Mouse (Mus musculus): ENCODE data around the gene Ears2.

Gene Ears2

DNA sequence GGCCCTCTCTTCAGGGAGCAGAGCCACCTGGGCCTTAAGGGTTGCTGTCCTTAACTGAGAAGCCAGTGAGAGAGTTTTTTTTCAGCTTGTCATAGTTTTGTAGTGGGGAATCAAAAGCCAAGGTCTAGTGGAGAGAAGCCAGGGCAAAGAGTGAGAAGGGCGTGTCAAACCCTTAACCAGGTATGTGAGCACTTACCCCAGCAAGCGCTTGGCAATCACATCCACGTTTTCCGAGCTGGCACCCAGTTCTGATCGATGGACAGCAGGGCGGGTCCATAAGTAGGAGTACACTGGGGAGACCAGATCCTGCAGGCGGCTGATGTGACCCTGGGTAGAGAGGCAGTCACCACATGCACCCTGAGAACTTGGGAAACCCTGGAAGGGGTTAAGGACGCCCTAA, 23.0 kb downstream of the Ears2 start:
- no peak for DNase-seq

DNA sequence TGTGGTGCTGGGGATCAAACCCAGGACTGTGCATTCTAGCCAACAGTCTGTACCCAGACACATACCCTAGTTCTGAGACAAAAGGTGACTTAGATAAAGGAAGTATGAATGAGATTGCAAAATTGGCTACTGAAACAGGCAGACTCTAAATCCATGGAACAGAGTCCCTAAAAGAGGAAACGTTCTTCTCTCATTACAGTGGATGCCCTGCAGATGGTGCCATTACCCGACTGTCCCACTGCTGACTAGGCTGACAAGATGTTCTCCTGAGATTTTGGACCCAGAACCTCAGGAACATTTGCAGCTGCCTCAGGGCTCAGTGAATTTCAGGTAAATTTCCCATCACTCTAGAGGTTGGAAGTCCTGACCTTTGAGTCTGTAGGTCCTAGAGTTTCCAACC, 32.7 kb downstream of the Ears2 start:
- DNase-seq, result no peak

DNA sequence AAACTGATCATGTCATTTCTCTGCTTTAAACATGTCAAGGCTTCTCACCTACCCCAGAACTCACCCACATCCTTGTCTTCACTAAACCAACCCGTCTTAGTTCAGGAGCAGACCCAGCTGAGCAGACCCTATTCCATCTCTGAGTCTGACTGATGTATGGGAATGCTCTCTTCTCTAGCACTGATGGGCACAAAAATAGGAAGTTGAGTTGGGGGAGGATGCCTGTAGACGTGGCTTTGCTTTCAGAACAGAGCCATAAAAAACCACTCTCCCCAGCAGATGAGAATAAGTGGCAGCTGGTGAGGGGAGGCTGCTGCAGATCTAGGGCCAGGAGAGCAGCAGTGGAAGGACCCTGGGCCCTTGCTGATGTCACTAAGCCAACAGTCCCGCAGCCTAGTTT, 33.7 kb downstream of the Ears2 start:
- no peak for DNase-seq

DNA sequence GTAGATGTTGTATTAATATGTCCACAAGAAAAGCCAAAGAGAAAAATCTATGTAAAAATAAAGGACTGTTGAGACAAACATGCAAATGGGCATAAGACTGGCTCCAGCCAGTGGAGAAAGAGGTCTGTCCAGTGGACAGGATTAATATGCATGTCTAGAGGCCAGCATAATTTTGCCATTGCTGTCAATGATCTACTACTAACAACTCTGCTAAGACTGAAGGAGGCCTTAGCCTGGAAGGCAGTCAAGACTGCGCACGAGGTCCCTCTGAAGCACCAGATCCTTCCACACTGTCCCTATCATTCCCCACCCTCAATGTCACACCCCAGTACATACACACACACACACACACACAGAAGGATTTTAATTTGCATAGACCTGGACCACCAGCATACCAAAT, 44.9 kb downstream of the Ears2 start:
- no peak for DNase-seq

DNA sequence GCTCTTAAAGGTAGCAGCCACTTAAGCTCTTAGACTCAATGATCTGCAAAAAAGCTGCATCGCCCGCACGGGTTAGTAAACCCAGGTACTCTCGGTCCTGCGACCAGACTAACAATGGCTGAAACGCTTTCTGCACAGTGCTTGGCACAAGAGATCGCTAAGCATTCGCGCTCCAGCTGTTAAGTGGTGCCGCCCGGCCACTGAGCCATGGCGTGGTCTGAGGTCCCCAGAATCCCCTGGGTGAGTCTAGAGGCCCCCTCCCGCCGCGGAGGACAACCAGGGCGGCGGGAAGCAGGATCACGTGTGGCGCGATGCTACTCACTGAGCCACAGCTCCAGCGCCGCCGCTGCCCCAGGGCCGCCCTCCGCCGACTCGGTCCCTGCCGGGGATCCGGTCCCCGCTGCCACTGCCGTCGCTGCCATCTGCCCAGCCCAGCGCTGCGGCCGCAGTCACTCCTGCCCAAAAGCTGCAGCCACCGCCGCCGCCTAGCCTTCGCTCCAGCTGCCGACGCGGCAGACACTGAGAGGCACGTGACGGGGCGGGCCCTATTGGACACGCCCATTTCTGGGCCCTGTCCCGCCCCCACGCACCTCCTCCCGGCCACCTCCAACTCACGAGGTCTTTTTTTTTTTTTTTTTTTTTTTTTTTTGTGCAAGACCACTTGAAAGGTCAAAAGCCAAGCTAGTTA, 46.3 kb downstream of the Ears2 start, which contains the start of gene Gga2:
TSS of gene Gga2 (minus strand) at position 556 of the 688 bp plus-strand sequence.
- peak; percentile 88 for DNase-seq

DNA sequence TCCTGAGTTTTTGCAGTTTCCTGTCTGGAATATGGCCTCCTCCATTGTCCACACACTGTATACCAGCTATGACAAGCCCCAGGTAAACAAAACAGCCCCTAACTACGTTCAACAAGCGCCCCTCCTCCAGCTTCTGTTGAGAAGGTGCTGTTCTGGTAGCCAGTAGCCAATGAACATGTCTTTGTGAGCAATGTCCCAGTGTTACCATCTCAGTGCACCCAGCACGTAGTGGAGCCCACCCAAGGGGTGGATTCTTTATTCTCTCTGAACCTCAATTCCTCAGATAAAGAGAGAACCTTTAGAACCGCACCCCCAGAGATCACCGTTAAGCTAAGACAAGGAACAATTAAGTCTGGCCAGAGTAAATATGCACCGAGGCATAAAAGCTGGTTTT, 46.8 kb downstream of the Ears2 start:
- DNase-seq, result no peak

DNA sequence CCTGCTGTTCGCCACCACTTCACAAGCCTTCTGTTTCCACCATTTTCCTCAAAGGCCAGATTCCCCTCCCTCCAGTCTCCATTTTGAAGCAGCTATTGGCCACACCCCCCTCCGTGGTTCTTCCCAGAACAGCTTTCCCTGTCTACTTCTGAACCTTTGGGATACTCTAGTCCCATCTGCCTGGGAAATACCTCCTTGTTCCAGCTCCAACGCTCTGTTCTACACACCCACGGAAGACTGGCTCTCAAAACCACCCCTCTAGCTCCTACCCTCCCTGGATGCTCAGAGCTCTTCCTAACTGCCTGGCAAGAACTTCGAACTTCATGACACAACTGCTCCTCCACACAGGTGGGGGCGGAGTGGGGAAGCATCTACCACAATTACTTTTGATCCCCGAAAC, 48.1 kb downstream of the Ears2 start:
- DNase-seq, result peak; percentile 70

DNA sequence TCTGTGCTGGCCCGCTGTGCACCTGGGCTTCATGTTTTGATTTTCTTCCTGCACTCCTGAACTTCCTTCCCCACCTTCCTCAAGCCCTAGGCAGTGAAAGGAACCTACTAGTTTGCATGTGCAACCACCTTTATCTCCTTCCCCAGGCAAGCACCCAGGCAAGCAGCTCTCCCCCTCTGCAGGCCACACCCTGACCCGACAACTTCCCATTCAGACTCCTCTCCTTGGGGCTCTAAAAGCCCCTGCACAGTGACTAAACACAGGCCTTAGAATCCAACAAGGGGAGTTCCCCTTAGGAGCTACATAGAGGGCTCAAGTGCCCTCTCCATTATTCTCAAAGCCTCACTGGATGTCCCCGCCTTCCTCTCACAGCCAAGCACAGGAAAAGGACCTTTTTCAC, 48.8 kb downstream of the Ears2 start:
- no peak for DNase-seq

DNA sequence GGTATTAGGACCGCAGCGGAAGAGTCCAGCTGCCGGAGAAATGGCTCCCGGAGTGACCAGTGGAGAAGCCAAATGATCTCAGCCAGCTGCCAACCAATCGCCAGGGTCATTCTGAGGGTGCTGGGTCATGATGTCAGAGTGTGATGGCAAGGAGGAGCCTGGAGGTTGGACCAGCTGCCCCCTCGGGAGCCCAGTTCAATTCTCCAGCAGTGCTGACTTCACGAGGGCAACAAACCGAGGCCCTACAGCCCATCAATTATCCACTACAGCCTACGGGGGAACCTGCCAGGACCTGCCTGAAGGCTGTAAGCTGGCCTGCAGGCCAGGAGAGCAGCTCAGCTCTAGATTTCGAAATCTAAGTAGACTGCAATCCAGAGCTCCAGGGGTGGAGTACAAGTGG, 51.3 kb downstream of the Ears2 start:
- no peak for DNase-seq

DNA sequence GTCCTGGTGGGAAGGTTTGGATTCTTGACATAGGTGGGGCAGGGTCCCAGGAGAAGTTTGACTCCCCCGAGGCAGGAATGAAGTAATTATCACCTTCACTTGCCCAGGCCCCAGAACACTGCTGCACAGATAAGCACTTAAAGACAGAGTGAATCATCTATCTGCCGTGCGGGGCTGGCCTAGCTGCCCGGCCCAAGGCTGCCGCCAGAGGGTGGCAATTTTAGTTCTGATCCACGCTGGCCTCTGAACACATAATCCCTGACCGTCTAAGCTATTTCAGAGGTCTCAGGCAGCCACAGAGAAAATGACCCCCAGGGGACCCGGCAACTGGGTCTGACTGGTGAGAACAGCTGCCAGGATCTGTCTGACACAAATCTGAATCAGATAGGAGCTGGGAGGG, 52.0 kb downstream of the Ears2 start:
- DNase-seq, result no peak

DNA sequence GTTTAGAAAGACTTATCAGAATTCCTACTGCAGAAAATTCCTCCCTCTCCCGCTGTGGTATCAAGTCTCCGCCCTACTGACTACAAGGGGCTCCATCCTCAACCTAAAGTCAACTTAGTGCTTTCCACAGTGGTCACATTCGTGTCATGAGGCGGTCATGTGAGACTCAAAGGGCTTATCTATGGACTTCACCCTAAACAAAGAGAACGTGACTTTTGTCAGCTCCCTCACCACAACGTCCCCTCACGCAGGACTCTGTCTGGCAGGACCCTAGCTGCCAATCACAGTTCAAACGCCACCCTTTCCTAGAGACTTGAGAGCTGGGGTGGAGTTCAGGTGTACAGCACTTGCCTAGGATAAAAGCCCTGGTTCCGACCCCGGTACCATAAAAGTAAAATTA, 54.1 kb downstream of the Ears2 start:
- no peak for DNase-seq

DNA sequence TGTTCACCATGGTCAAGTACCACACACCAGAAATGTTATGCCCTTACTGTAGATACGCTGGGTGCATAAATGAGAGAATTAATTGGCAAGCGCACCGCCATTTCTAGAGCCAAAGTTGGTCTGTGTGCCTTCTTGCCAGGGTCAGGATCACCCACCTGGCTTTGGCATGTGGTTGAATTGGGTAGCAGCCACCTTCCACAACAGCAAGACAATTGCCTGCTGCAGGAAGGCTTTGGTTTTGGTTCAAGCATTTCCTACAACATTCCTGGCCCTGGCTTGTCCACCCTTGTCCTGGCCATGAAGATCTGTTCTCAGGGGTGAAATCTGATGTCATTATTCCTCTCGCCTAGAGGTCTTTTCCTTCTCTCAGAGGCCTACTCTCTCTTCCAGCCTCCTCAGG, 54.7 kb downstream of the Ears2 start:
- DNase-seq, result no peak

DNA sequence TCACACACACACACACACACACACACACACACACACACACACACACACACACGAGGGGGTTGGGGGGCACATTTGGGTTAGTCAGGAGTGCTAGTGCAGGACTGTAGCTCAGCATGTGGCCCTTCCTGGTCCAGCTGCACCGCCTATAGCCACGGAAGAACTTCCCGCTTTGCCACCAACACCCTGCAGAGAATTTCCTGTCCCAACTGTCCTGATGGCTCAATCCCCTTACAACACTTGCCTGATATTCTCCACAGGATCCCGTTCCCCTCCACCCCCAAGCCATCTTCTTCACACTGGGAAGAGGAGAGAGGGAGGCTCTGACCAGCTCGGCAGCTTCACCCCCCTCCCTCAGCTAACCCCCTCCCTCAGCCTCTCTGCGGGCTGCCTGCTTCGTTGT, 66.7 kb downstream of the Ears2 start:
- DNase-seq, result no peak

DNA sequence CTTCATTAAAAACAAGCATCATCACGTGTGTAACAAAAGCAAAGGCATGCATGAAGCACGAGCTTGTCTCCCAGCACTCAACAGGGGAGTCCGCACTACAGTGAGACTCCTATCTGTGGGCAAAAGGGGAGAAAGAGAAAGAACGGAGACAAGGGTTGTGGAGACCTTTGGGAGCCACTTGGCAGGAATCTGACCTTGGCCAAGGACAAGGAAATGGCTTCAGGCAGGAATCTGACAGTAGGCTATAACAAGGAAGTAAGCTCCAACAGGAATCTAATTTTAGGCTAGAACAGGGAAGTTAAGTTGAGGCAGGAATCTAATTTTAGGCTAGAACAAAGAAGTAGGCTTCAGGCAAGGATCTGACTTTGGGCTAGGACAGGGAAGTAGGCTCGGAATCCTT, 71.1 kb downstream of the Ears2 start:
- DNase-seq, result no peak
